Mouse (Mus musculus) skeletal muscle tissue, adult 2 months (tissue): Measurements from ENCODE around the gene Ccnb3.
A peak's percentile ranks its signal among the peaks of the same experiment; 100 is the strongest.
"Not testable (repeated sequence)": the region's sequence is repeated elsewhere in the genome, so short reads cannot be mapped to it uniquely, and the experiment has no call there.

Experiments
- DNase-seq: peaks from one replicate; pipeline ENCODE4 v3.0.0-alpha.2; 2012; ENCODE audit warnings: low read depth, low spot score

The Ccnb3 gene

GRCm38 (mm10) chrX:7041519-7041918 lies at the start of gene Ccnb3:
Ccnb3 (minus strand) TSS chrX:7041619.
- DNase-seq: no peak

GRCm38 (mm10) chrX:7090323-7090722 lies 48.9 kb upstream of the Ccnb3 start:
- no peak for DNase-seq

- no peak for DNase-seq
These were observed 44.5 kb upstream of the Ccnb3 start for GRCm38 (mm10) chrX:7085878-7086277.

DNA sequence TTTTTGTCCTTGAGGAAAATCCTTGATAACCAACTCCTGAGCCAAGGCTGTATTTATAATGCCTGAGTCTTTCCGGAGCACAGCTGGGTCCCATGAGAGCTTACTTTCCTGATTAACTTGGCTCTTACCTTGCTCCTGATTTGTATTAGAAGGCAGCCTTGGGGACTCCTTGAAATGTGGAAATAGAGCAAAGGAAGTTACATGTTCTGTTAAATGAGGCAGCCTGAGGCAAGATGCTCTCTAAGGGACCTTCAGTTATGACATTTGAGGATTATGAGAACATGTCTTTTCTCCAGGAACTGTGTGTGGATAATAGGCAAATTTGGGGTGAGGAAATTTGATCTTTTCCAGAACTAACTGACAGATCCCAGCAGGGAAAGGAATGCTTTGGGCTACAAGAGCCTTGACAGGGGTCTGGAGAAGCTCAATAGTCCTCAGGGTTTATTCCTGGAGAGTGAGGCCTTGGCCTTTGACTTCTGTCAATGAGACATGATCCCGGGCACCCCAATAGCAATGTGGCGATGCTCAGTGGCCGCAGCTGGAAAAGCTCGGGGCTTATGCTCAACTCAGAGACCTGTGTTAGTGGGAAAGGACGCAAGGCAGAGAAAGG lies 38.5 kb upstream of the Ccnb3 start:
- no peak for DNase-seq

DNA sequence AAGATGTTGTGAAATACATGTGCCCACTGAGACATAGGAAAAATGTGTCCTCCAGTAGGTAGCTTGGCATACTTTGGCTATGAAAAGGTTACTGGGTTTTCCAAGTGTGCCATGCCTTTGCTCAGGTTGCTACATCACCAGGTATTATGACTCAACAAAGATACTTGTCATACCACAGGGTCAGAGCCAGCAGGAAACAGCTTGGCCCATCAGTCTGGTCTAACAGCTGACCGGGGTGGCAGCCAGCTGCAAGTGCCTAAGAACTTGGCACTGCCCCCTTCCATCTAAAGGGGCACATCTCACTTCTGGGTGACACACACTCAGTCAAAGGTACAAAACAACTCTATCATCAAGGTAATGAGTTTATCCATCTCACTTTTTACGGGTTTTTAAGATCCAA lies 26.6 kb upstream of the Ccnb3 start:
- DNase-seq: no peak

DNA sequence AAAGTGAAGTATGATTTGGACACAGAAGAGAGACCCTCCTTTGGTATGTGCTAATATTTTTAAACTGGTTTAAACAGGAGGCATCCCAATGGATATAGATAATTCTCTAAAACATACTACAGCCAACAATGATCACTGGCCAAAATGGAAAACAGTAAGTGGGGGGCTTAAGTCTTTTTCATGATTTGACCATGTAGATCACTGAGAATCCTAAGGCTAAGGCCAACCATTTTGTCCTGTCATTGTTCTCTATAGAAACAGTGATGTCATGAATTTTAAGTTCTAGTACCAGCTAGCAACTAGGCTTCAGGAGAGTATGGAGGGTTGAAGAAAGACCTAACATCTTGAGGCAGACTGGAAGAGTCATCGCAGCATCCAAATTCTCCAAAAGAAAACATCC lies 25.8 kb upstream of the Ccnb3 start, which contains the start of gene Akap4:
Akap4 (plus strand) TSS at position 301 of the 400 bp plus-strand sequence.
- no peak for DNase-seq

DNA sequence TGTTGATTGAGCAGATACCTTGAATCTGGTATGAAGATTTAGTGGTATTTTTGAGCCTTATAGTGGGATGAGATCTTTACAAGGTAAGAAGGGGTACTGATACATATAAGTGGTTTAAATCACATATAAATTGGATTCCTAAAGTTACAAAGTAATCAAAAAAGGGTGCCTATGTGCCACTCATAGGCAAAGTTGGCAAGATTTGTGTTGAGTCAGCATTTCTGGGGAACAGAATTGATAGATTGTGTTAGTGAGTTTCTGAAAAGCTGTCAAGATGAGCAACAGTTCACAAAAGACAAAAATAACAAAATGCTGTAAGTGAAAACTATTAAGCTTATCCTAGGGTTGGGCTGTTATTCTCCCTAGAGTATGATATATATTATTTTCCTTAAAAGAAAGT lies 22.7 kb upstream of the Ccnb3 start:
- no peak for DNase-seq

DNA sequence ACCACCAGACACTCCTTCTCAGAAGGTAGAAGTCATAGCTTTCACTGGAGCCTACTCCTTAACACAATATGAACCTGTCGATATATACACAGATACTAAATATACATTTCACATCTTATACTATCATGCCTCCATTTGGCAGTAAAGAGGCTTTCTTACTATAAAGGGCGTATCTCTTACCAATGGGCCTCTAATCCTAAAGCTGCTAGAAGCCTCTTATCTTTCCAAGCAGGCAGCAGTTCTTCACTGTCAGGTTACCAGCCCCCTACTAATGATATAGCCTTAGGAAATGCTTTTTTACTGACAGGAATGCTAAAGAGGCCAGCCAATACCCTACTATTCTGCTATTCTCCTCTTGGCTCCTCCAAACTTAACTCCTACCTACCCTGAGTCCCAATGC lies 16.2 kb upstream of the Ccnb3 start:
- DNase-seq: no peak

DNA sequence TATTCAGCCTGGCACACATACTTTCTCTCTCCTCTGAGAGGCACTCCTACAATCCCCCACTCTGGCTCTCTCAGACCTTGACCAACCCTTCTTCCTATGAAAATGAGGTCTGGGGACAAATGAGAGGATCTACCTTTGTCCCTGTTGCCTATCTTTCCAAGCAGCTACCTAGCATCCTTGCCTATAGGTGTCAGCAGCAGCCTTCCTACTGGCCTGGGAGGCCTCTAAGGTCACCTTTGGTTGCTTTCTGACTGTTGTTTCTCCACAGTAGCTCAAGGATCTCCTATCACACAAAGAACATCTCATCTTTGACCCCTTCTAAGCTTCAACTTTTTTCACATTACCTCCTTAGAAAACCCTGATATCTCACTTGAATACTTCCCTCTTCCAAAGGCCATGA lies 15.6 kb upstream of the Ccnb3 start:
- no peak for DNase-seq

DNA sequence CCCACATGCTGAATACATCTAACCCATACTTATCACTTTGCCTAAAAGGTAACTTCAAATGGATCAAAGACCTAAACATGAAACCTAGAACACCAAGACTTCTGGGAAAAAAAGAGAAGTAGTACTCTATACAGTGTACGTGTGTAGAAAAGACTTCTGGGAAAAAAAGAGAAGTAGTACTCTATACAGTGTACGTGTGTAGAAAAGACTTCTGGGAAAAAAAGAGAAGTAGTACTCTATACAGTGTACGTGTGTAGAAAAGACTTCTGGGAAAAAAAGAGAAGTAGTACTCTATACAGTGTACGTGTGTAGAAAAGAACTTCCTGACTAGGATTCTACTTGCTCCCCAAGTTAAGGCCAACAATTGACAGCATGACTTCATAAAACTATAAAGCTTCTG lies 57.5 kb downstream of the Ccnb3 start:
- DNase-seq: not testable (repeated sequence)

DNA sequence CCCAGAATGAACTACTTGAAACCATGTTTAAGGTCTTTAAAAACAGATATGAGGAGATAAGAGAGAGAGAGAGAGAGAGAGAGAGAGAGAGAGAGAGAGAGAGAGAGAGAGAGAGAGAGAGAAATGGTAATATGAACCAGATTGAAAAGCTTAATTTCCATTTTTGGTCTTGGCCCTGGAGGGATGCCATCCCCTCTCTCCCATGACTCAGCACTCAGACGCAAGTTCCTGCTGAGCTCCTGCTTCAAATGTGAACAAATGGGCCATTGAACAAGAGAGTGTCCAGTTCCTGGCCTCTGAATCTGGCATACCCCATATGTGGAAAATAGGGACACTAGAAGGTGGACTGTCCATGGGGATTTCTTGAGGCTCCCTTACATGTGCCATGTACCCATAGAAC lies 69.5 kb downstream of the Ccnb3 start:
- peak; percentile 0 for DNase-seq

GRCm38 (mm10) chrX:6968598-6968997 lies 72.8 kb downstream of the Ccnb3 start:
- DNase-seq: no peak
